Comparison of ENCODE assay signal across 26 mouse cellular contexts in the genomic region with DNA sequence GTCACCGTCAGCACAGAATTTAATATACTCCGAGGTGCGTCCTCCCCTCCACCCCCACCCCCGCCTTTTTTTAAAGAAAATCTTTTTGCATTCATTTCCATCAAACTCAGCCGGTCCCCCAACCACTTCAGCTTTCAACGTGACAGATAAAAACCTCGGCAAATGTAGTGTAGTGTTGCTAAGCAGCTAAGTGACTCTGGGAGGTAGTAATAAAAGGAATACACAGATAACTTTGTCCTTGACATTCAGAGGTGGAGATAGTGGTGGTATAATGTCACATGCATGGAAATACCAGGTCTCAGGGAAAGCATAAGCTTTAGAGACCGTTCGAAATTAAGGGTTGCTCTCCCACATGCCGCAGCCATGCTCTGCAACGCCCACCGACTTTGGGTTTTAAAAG.
DNase-seq lines count a peak whose midpoint lies in the region; ATAC-seq and TF ChIP-seq lines count a peak whose summit lies in the region.
"Had no signal": no experiment of that assay in that cellular context is flagged by ENCODE, and none has a peak within 500 bp of the region (broad histone marks: within the 10 kb centered on the region; RNA-seq: fewer than 3 reads in every experiment).

No protein-coding gene starts in this region.

- no peak overlapping the region for H3K9ac ChIP-seq in heart, embryonic 12.5 days
- no peak overlapping the region for H3K9ac ChIP-seq in heart, adult 2 months (ENCODE audit: low read depth, low read length)
- H3K9ac ChIP-seq: hindbrain, embryonic 15.5 days; limb, embryonic 13.5 days; liver, embryonic 12.5 days; midbrain, embryonic 12.5 days had no signal

- H3K4me1 ChIP-seq in heart, embryonic 12.5 days (replicated peaks) = peaks cover 24% of the 10 kb centered on the region
- no peaks in the 10 kb centered on the region for H3K4me1 ChIP-seq in heart, adult 2 months (ENCODE audit: control insufficient read depth, insufficient read depth, low read length)
- H3K4me1 ChIP-seq: limb, embryonic 13.5 days; liver, embryonic 12.5 days had no signal

- H3K4me3 ChIP-seq in heart, embryonic 12.5 days = no peak overlapping the region
- H3K4me3 ChIP-seq in heart, adult 2 months = no peak overlapping the region
- H3K4me3 ChIP-seq: hindbrain, embryonic 15.5 days; limb, embryonic 13.5 days; liver, embryonic 12.5 days; midbrain, embryonic 12.5 days had no signal

- WGBS in heart, embryonic 12.5 days = 47% methylated on average over 12 of the region's 12 CpGs
- 54% methylated on average over 12 of the region's 12 CpGs for WGBS in heart, adult 2 months

- no peak for TF ChIP-seq POLR2A in heart, adult 2 months (IDR thresholded peaks at IDR 0.05; ENCODE audit: insufficient read depth, low read depth, low read length)

- intact Hi-C loops in heart, postnatal 10 days (cut with DNase I) = no loop called here
- intact Hi-C loops in heart, adult 2 months (cut with DNase I) = no loop called here

- no peaks in the 10 kb centered on the region for H3K27me3 ChIP-seq in heart, embryonic 12.5 days (replicated peaks)
- H3K27me3 ChIP-seq in heart, adult 2 months (ENCODE audit: control insufficient read depth, insufficient read depth, low read length) = no peaks in the 10 kb centered on the region
- H3K27me3 ChIP-seq: hindbrain, embryonic 15.5 days; limb, embryonic 13.5 days; liver, embryonic 12.5 days; midbrain, embryonic 12.5 days had no signal

- no peak for TF ChIP-seq EP300 in heart, adult 2 months (IDR thresholded peaks at IDR 0.05; ENCODE audit: insufficient read depth, low read depth, low read length)

- peak overlapping the region; percentile 18; the same call in 1 of the 2 replicates for H3K4me2 ChIP-seq in heart, embryonic 12.5 days
- H3K4me2 ChIP-seq: hindbrain, embryonic 15.5 days; limb, embryonic 13.5 days; liver, embryonic 12.5 days; midbrain, embryonic 12.5 days had no signal

- no peaks in the 10 kb centered on the region; the same call in 1 of the 2 replicates for H3K9me3 ChIP-seq in heart, embryonic 12.5 days (replicated peaks)
- H3K9me3 ChIP-seq: hindbrain, embryonic 15.5 days; midbrain, embryonic 12.5 days had no signal

- H3K36me3 ChIP-seq in heart, embryonic 12.5 days = no peaks in the 10 kb centered on the region
- H3K36me3 ChIP-seq in heart, adult 2 months (ENCODE audit: control insufficient read depth, insufficient read depth, low read length) = no peaks in the 10 kb centered on the region
- H3K36me3 ChIP-seq: hindbrain, embryonic 15.5 days; limb, embryonic 13.5 days; liver, embryonic 12.5 days; midbrain, embryonic 12.5 days had no signal

- peak; percentile 11 for DNase-seq in adrenal gland, adult 2 months
- DNase-seq in adrenal gland, postnatal 14 days = no peak
- DNase-seq in heart, adult 18-20 months = no peak
- peak; percentile 11 to 20 for DNase-seq in heart, postnatal 10 days
- DNase-seq in heart, adult 2 months = no peak
- DNase-seq in telencephalon, adult 2 months (ENCODE audit: low read depth, low spot score) = peak; percentile 32
- DNase-seq in urinary bladder, adult 18-20 months (ENCODE audit: low spot score in 2 of 2) = no peak
- DNase-seq: adrenal gland, postnatal 25 days; cerebellum, adult 11-12 months; cerebellum, postnatal 14 days; gastrocnemius, postnatal 36 days; kidney, adult 2 months; layer of hippocampus, adult 9-11 months; lung, adult 18-20 months; lung, postnatal 10 days; right cerebral cortex, adult 18-20 months; right cerebral cortex, postnatal 4 days; thymus, adult 18-20 months; thymus, postnatal 36 days had no signal

- TF ChIP-seq CTCF in heart, adult 2 months (IDR thresholded peaks at IDR 0.05) = no peak

- peak overlapping the region; percentile 6; the same call in 1 of the 2 replicates for H3K27ac ChIP-seq in heart, embryonic 12.5 days (ENCODE audit: poor library complexity, severe bottlenecking)
- H3K27ac ChIP-seq in heart, adult 2 months = no peak overlapping the region
- H3K27ac ChIP-seq: hindbrain, embryonic 15.5 days; kidney, postnatal 0 days; limb, embryonic 13.5 days; liver, embryonic 12.5 days; midbrain, embryonic 12.5 days had no signal

- H3K79me2 ChIP-seq in heart, adult 2 months (replicated peaks; ENCODE audit: control insufficient read depth, insufficient read depth, low read length) = no peaks in the 10 kb centered on the region

- no peak for ATAC-seq in heart, embryonic 12.5 days (ENCODE audit: insufficient number of reproducible peaks, low FRiP score)
- ATAC-seq: activated CD4-positive, CD25-positive, alpha-beta regulatory T cell, adult 4 months; liver, embryonic 12.5 days had no signal

Comparison
In these comparisons a context has a peak if more than half of its experiments do, and no peak if none do; other contexts are left out.
1. DNase-seq: peak in adrenal gland, adult 2 months (single experiment), heart, postnatal 10 days (2 of 2) and telencephalon, adult 2 months (single experiment); none in adrenal gland, postnatal 14 days (single experiment), heart, adult 18-20 months (0 of 2), heart, adult 2 months (0 of 2) and urinary bladder, adult 18-20 months (0 of 2).